Mouse (Mus musculus) liver, adult (tissue): ENCODE measurements at regions not wholly inside any gene's neighbourhood (a gene's known extent, or its start where the extent isn't known, plus 50 kb on each side); places are given as distances from the start of the nearest gene placed in this dataset.
A peak's percentile ranks its signal among the peaks of the same experiment; 100 is the strongest.

Experiments
- GATA4 ChIP-seq: IDR thresholded peaks from 2 replicates; pipeline ENCODE4 v1.6.1; 2014; ENCODE audit warnings: mild to moderate bottlenecking, low read length; ENCODE audit not compliant: insufficient replicate concordance

DNA sequence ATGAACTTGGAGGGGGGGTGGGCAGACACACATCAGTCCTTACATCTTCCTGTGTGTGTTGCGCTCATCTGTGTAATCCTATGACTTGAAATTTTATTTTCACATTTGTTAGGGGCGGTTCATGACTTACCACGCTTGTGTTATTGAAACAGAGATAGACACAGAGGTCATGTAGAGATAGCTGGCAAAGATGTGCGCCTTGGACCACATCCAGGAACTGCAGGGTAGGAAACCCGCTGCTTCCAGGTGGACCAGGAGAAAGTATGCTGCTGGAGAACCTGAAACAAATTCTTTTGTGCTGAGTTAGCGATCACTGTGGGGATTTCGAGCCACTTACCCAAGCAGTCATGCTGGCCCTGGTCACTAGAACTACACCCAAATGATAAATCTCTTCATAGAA, 89.1 kb downstream of the Kcnj2 start:
- no peak for TF ChIP-seq GATA4

DNA sequence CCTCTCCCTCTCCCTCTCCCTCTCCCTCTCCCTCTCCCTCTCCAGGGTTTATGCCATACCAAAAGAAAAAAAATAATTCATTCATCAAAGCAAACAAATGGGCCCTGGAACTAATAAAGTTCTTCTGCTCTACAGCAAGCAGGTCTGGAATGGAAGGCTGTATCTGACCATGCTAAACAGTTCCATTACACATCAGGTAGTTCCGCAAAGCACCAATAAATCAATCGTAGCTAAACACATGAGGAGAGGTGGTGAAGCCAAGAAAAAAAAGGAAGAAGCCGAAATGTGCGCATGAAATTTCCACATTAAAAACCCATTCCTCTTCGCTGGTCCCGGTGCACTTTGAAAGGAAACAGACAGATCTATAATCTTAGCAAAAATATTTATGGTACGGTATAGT, 89.8 kb downstream of the Kcnj2 start:
- TF ChIP-seq GATA4: no peak

DNA sequence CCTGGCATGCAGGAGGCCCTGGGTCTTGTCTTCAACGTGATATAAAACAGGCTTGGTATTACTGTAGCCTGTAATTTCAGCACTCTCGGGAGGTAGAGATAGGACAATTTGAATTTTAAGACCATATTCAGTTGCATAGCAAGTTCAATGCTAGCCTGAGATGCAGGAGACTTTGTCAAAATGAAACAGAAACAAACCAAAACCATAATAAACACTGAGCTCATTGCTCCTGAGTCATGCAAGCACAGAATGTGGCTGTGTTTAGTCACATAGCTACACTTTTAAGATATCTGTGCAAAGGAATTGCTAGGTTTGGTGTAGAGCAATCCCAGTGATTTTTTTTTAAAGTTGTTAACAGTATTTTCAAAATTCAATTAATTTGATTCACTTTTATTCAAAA, 93.3 kb downstream of the Kcnj2 start:
- TF ChIP-seq GATA4: no peak

DNA sequence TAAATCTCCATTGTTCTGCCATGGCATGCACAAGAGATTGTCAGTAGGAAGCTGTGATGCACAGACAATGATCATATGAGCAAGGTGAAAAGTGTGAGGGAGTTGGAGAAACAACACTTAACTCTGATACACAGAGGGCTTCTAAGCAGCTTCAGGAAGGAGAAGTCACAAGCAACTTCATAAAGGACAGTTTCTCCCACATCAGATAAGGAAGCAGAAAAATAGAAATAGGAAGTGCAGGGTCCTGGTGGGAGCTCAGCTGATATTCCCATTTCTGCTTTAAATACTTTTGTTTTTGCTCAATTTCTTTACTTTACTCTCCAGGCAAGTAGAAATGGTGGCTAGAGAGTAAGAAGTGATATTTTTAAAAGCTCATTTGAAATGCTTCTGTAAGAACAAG, 98.9 kb downstream of the Kcnj2 start:
- TF ChIP-seq GATA4: no peak

DNA sequence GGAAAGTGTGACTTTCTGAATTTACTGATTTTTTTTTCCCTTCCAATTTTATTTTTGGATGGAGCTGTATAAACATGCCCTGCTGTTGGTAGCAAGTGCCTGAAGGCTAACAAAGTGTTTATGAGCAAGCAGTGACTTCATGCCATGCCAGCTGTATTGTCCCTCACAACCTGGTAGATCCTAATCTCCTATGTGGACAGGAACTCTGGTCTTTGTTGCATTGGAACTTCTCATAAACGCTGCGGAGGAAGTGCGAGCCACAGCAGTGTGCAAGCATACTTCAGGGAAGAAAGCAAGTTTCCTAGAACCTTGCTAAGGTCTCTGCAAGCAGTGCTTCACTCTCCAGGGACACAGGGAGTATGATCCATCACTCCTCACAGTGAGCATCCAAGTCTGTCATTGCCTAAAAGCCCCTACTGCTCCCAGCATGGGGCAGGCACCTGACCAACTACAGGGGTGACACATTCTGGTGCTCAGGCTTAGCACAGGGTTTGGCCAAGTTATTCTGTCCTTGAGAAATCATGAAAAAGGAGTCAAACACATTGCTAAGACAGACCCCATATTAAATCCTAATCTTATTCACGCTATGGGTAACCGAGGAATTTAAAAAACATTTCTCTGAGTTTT, 104.3 kb downstream of the Kcnj2 start:
- no peak for TF ChIP-seq GATA4

DNA sequence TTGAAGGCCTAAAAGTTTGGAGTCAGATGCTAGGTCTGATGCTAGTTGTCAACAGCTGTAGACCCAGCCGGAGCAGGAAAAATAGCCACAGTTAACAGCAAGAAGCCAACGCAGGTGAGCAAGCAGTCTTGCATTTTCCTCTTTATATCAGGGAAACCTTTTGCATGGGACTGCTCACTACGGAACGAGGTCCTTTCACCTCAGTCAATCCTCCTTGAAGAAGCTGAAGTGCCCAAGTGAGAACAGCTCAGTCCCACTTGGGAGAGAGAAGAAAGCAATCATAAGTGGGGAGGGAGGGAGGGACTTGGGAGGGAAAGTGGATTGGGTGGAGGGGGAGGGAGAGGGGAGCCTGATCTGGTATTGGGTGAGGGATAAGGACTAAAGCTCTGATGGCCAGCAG, 107.6 kb downstream of the Kcnj2 start:
- TF ChIP-seq GATA4: no peak

DNA sequence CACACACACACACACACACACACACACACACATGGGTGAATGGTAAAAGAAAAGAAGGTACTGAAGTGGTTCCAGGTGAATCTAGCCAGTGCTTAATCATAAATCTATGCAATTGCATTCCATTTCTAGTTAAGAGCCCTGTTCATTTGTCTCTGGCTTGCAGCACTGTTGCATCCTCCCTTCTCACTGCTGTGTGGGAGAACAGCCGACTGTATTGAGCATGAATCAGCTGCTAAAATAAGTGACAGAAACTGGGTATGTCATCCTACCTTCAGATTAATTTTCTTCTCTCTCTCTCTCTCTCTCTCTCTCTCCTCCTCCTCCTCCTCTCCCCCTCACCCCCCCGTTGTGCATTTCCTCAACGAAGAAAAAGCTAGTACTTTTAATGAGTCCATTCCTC, 109.6 kb downstream of the Kcnj2 start:
- TF ChIP-seq GATA4: no peak

DNA sequence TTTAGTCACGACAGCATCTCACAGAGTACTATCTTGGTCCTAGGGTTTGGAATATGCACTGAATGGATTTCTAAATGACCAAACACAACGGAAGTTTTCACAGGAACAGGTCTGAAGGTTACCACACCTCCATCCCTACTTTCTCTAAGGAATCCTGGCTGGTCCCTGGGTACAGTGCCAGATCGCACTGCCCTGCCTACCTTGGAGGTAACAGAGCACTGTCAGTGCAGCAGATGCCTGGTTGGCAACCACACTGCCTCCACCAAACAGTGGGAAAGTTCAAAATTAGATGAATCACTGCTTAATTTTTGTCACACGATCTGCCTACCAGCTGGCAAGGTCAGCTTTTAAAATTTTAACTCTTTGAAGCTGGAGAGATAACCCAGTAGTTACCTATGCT, 111.6 kb downstream of the Kcnj2 start:
- TF ChIP-seq GATA4: no peak

DNA sequence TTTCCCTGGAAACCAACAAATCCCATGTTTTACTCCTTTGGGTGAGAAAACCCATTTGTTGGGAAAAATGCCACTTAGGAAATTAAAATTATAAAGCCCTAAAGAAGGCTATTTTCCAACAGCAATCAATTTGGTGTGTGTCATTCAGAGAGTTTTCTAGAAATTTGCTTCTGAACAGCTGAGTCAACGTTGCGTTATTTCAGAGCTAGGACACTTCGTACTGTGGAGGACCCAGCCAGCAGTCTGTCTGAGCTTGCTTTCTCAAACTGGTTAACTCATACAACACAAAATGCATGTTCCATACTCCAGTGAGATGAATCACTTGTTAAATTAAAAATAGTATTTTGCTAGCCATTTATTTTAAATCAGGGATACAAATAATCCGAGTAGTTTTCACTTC, 131.5 kb downstream of the Kcnj2 start:
- no peak for TF ChIP-seq GATA4

DNA sequence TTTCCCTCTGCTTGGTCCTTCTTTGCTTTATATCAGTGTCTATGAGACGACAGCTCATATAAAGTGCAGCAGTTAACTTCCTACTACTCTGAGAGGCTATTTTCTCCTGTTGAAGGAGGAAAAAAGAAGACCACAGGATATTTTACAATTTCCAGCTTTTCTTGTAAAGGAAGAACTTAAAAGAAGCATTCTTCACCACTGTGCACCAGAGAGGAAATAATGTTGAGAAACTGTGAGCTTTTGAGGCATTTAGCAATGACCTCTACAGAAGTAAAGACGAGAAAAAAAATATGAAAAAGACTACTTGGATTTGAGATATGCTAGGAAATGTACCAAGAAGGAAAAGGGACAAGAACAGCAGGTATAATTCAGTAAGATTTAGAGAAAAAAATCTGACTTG, 134.5 kb downstream of the Kcnj2 start:
- no peak for TF ChIP-seq GATA4

DNA sequence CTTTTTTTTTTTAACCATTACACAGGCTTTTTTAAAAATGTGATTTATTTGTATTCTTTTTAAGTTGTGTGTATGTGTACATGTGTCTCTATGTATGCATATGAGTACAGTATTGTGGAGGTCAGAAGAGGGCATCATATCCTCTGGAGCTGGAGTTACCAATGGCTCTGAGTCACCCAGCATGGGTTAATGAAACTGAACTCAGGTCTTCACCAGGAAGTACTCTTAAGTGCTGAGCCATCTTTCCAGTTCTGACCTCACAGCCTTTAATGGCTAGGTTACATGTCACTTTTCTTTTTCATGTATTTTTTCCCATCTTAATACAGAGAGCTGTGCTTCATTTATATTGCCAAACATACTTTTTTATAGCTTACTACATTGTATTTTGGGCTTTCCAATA, 136.8 kb downstream of the Kcnj2 start:
- no peak for TF ChIP-seq GATA4

DNA sequence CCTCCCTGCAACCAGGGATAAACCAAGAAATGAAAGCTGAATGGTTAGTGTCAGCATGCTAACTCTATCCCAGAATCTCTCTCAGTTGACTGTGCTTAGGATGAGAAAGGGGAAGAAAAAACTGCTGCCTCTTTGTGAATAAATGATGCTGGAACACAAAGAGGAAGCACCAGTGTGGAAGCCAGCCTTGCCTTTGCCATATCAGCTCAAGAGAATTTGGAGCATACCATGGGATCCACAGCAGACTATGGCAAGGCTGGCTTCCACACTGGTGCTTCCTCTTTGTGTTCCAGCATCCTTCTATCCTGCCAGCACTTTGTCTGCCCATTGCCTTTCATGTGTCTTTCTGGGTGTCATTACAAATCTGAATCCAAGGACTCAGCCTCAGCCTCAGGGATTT, 144.6 kb downstream of the Kcnj2 start:
- no peak for TF ChIP-seq GATA4

DNA sequence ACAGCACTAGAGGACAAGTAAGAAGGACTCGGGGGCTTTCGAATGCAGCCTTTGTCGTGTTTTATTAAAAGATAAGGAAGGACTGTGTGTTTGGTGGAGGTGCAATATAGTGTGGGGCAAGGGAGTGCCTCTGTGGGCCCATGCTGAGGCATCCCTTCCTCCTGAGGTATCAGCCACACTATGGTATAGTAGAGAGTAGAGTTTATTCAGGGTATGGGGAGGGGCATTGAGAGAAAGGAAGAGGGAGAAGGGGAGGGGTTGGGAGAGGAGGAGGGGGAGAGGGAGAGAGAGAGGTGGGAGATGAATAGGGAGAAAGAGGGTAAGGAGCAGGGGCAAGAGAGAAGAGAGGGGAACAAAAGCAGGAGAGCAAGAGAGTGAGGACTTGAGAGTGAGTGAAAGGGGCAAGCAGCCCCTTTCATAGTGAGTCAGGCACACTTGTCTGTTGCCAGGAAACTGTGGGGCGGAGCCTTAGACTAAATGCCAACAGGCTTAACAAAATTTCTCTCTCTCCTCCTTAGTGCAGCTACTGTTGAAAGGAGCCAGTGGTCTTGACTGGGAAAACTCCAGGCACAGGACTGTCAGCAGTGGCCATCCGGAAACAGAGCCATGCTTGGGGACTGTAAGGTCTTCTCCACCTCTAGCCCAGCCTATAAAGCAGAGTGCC, 146.2 kb downstream of the Kcnj2 start:
- no peak for TF ChIP-seq GATA4

DNA sequence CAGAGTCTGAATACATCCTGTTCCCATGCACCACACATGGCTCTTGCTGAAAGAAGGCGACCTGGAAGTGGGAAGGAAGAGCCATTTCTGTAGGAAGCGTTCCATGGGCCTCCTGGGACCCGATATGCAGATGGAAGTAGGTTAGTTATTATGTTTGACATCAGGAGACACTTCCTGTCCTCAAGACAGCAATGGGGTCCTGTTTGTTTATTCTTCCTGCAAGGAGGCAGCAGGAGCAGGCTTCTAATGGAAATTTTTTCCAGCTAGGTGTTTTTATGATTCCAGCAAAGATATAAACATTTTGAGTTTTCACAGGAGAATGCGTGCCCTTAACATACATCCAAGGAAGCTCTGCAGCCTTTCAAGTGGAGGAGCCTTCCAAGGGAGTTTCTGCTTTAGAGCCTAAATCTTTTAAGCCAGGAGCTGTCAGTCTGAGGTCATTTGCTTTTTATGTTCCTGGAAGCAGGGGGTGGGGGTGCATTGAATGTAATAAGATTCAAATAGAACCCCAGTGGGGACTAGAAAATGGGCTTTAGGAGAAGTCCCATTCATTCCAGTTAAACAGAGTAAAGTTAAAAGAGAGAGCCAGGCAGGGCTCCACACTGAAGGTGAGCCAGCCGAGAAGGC, 146.9 kb downstream of the Kcnj2 start:
- no peak for TF ChIP-seq GATA4

DNA sequence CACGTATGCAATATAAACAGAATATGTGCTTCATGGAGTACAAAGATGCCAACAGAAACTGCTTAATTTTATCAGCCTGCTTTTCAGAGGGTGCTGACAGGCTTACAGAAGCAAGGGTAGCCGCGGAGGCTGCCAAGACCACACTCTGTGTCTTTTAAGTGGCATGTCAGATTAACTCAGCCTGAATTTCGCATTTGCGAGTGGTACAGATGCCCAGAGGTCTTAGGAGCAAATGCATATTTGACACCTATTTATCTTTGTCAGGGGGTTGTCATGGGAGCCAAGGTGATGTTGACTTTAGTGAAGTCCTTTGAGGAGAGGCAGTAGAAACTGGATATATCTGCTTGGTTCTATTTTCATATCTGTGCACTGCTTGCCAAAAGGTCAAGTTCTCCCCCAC, 149.0 kb downstream of the Kcnj2 start:
- no peak for TF ChIP-seq GATA4

DNA sequence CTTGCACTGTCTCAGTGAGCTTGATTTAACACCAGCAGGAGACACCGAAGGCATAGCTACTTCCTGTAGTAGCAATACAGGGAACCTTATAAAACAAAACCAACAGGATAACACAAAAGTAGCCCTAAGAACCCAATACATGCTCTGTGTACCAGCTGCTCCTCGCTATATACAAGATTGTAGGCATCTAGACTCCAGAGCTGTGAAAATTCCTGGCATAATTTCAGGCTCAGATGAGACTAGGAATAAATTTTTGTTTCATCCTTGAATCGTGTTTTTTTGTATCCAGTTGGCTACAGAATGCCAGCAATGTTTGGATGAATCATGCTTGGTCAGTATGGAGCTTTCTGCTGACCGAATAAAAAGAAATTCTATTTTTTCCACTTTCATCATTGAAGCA, 157.9 kb downstream of the Kcnj2 start:
- no peak for TF ChIP-seq GATA4

DNA sequence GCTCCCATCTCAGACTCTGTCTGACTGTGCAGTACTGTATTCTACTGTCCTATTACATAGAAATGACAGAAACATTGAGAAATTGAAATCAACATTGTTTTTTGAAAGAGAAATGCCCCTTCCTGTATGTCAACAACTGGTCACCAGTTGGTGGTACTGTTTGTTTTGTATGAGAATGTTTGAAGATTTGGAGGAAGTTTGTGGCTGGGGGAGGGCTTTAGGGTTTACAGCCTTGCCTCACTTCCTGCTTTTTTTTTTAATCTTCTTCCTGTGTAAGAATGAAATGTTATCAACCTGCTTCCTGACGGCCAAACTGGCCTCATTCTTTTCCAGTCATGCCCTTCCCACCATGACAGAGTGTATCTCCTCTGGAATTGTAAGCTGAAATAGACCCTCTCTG, 161.3 kb downstream of the Kcnj2 start:
- TF ChIP-seq GATA4: peak; percentile 21; the same call in 1 of the 2 replicates
